Mouse (Mus musculus) monocyte, adult 5-6 weeks (primary cell): Measurements from ENCODE around the gene Mrps26. TPM values are rescaled to one million over a fixed set of nuclear protein-coding genes. Genes with fewer than 3 reads are reported as not detected.
"Not testable (repeated sequence)": the region's sequence is repeated elsewhere in the genome, so short reads cannot be mapped to it uniquely, and the experiment has no call there.

Experiments used
- ATAC-seq: fragments of 153-309, 156-312 bp; replicated peaks from 2 replicates; pipeline ENCODE4 v1.8.0; 2017; ENCODE audit warnings: mild to moderate bottlenecking; ENCODE audit not compliant: low TSS enrichment, insufficient number of reproducible peaks, severe bottlenecking, poor library complexity, low FRiP score
- total RNA-seq: library from RNA; stranded (forward); fragments of 200-1000, 200-491, 200-594 nt; gene quantifications from 3 replicates; pipeline ENCODE4 v1.2.3, GENCODE M21; 2017

The Mrps26 gene
- total RNA-seq, 1 experiment from 2014 or later: 12.2 TPM

DNA sequence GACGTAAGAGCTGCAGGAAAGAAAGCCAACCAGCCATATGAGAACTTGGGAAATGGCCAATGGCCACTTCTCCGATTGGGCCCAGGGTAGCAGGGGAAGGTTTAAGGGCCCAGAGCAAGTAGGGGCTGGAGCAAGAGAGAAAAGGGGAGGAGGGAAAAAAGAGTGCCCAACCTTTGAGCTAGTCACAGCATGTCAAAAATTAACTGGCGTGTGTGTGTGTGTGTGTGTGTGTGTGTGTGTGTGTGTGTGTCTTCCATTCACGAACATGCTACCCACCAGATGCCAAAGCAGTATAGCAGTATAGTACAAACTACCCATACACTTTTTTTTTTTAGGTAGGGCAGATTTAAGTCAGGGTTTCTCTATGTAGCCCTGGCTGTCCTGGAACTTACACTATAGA lies 5.4 kb downstream of the Mrps26 start:
- no peak for ATAC-seq

DNA sequence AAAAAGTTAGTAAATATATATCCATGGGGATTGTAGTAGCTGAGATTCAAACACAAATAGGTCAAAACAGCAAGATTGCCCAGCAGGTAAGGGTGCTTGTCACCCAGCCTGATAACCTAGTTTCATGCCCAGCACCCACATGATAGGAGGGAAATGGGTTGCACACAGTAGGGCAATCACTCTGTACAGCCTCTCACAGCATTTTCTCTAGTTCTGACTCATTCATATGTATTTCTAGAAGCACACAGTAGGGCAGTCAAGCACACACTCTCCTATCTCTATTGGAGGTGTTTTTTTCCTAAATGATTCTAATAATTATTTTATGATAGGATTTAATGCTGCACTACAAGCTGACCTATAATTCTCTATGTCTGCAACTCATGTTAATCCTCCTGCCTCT lies 6.4 kb downstream of the Mrps26 start:
- no peak for ATAC-seq

DNA sequence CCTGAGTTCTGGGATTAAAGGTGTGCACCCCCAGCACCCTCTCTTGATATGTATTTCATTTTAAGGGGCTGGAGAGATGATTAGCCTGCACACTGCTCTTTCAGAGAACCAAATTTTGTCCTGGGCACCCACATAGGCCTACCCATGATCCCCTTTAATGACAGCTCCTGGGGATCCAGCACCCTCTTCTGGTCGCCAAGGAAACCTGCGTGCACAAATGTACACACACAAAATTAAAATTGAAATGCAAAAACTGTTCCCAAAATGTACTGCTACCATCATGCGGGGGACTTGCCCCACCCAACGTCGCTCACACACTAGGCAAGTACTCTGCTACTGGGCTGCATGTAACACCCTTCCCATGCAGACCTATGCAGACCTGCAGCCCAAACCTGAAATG lies 11.4 kb downstream of the Mrps26 start:
- no peak for ATAC-seq

DNA sequence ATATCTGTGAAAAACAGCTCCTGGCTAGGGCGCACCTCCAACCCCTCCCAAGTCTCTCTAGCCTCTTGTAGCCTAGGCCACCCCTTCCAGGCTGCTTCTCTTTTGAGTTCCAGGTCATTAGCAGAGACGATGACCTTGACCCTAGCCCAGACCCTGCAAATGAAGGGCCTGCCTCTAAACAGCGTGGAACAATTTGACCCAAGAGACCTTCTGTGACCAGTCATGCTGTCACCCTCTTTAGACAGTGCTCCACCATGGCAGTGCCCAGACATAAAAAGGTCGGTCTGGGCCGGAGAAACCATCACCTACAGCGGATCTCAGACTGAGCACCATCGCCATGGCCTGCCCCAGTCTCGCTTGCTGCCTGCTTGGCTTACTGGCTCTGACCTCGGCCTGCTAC lies 12.3 kb downstream of the Mrps26 start, which contains the start of gene Oxt:
Gene Oxt, plus strand, starts transcription at position 301 of the 400 bp plus-strand sequence.
- no peak for ATAC-seq

DNA sequence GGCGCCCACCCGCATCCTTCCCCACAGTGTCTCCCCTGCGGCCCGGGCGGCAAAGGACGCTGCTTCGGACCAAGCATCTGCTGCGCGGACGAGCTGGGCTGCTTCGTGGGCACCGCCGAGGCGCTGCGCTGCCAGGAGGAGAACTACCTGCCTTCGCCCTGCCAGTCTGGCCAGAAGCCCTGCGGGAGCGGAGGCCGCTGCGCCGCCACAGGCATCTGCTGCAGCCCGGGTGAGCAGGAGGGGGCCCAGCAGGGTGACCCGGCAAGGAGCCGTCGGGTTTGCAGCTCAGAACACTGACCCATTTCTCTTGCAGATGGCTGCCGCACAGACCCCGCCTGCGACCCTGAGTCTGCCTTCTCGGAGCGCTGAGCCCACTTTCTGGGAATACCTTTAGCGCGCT lies 13.0 kb downstream of the Mrps26 start:
- ATAC-seq: not testable (repeated sequence)

DNA sequence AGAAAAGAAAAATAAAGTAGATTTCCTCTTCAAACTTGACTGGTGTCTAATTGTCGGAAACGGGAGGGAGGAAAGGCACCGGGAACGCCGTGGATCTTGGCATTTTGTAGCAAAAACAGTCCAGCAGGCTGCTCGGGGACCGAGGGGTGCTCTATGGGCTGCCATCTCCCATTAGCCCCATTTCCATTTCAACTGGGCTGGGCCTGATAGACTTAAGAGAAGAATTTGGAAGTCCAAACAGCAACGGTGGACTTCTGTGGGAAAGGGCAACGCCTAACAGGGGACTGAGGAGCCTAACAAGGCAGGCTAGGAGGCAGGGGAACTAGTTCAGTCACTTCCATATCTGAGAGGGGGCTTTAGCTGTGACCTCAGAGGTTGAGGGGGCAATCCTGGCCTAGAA lies 13.5 kb downstream of the Mrps26 start:
- no peak for ATAC-seq

DNA sequence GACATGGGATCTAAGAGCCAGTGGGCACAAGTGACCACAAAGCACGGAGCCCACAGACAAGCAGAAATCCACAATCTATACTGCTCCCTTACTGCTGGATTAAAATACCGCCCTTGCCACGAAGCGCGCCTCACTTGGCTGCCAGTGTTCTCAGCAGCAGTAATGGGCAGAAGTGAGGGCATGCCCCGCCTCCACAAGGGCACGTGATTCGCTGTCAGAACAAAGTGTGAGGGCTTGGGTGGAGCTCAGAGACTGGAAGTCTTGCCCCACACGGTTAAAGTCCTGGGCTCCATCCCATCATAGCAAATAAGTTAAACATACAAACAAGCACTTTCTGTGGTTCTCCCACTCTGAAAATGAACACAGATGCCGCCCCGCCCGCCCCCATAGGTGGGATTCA lies 14.1 kb downstream of the Mrps26 start:
- peak; percentile 67; the same call in 1 of the 2 replicates for ATAC-seq

DNA sequence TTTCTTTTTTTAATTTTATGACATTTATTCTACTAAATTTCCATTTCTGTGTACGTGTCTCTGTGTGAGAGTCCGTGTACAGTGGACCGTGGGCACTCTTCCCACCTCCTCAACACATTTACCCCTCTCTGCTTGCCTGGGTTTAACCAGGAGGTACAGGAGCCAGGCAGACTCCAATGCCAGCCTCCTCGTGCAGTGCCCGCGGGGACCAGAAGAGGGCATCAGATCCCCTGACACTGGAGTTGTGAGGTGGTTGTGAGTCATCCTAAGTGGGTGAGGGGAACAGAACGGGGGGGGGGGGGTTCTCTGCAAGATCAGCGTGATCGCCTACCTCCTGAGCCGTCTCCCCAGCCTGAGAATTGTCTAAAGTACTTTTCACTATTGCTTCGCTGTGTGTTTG lies 14.6 kb downstream of the Mrps26 start:
- peak; percentile 62; the same call in 1 of the 2 replicates for ATAC-seq

DNA sequence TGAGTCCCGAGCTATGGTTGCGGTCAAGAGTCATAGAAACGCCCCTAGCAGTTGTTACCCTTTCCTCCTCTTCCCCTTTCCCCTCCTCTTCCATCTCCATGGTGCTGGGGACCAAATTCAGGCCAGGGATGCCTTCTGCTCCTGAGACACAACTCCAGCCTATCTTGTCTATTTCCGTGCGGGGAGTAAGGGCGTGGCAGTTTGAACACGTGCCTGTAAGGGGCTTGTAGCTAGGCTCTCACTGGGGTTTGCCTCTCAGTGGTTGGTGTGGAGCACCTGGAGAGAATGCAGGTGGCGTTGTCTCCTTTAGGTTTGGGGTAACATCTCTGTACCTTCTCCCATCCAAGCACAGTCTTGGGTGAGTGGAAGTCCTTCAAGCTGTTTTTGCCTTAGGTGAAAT lies 16.2 kb downstream of the Mrps26 start:
- no peak for ATAC-seq

DNA sequence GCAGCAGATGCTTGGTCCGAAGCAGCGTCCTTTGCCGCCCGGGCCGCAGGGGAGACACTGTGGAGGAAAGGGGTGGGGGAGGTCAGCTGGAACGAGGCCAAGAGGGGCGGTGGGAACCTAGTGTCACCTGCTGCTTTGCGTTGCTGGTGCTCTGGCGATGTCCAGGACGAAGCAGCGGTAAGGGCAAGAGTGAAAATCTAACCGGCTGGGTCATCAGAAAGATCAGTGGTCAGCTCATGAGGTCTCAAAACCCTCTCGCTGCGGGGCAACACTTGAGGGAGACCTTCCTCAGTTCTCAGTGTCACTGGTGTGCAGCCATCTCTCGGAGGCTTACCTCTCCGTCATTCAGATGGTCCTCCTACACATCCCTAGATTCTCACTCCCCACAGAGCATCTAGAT lies 17.7 kb downstream of the Mrps26 start:
- no peak for ATAC-seq

DNA sequence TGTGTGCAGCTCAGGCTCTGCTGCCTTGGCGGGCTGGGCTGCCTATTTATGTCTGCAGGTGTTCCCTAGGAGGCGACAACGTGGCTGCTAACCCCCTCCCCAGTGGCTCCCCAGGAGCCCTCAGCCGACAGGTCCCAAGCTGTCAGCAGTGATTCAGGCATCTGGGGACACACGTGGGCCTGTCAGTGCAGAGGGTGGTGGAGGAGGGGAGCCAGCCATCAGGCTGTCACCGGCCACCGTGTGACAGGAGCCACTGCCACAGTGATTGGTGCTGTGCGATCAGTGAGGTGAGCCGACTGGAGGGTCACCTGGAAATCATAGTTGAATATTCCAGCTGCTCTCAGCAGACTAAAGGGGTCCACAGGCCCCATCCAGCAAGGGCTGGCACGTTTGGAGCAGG lies 19.0 kb downstream of the Mrps26 start, which contains the start of gene Avp:
Gene Avp, minus strand, starts transcription at position 3 of the 400 bp plus-strand sequence.
- no peak for ATAC-seq

DNA sequence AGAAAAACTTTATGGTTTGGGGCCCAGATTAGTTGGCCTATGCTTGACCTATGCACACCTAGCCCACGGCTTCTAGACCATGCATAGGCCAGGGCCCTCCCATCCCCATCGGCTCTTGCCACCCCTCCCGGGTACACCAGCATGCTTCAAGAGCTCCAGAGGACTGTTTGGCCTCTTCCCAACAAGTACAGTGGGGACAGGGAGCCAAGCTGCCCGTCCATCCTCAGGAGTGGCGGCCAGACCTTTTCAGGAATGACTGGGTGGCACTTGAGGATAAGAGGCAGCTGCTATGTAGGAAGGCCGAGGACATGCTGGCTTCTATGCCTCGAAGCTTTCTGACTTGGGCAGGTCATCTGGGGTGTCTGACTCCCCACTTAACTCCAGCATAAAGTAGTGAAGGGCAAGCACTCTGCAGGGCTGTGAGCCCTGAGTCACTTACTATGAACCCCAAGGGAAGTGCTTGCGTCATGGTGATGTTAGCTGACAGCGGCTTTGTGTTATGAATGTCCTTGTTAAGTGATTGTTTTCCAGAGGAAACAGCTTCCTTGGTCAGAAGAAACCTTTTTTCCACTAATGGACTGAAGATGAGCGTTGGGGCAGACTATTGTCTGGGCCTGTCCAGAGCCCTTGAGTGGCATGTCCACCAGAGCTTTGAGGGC lies 20.5 kb downstream of the Mrps26 start:
- no peak for ATAC-seq

DNA sequence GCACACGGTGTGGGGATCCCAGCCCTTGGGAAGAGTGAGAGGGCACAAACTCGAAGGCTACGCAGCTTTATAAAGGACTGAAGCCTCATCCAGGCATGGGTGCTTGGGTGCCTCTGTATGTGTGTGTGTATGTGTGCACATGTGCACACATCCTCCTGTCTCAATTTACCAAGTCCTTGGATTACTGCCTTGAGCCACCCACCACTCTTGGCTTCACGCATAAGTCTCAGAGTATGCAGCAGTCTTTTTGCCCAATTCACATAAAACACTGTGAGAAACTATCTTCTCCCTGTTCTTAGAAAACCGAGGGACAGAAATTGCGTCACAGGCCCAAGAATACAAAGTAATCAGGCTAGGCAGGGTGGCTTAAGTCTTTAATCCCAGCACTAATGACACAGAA lies 22.5 kb downstream of the Mrps26 start:
- no peak for ATAC-seq

DNA sequence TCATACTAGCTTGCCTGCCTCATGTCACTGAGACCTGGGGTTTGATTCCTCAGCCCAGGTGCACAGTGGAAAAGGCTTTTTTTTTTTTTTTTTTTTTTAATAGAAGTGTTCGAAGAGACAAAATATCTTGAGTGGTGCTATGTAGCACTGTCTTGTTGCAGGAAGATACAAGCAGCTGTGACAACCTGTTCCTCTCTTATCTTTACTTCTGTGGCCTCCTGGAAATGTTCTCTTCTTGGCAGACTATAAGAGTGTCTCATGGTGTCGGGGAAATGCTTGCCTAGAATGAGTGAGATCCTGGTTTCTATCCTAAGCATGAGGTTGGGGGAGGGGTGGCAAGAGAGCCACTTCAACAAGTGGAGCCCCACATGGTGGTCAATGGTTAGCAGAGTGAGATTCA lies 24.8 kb downstream of the Mrps26 start:
- no peak for ATAC-seq

DNA sequence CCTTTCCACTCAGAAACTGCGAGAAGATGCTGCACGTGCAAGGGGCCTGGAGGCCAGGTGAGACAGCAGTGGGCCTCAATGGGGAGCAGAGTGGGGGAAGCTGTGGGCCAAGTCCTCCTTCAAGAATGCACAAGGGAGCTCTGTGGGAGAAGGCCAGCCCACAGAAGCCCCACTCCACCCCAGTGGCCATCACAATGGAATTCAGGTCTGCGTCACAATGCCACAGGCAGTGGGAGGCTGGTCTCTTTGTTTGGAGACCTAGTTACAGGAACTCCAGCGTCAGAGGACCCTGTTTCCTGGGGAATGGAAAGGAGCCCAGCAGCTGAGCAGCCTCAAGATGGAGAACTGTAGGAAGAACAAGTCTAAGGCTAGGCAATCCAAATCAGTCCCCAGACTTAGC lies 25.6 kb downstream of the Mrps26 start:
- no peak for ATAC-seq

DNA sequence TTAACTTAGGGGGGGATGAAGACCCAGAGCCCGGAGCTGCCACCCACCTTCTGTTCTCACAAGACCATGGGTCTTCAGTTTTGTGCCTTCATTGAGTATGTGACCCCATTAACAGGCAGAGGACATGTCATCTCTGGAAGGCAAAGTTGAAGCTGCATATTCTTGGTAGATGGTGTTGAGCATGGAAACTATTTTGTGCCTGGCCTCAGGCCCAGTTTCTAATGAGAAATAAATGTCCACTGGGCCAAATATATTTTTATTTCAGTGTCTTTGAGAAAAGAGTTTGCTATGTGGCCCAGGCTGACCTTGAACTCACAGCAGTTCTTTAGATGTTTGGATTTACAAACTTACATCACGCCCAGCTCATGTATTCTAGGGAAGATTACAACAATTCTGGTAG lies 26.2 kb downstream of the Mrps26 start:
- no peak for ATAC-seq

DNA sequence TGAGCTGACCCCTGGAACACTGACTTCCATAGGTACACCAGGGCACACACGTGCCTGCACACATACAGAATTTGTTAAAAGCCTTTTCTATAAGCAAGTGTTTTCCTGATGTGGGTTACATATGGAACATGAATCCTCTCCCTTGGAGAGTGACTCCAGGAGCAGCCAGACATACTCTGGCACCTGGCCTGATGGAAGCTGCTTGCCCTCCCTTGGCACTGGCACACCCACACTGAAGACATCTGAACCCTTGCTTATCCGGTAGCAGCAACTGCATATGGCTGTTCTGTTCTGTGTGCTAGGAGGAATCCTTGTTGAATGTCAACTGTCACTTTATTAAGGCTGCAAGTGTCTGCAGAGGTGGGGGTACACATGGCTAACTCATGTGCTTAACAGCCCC lies 27.5 kb downstream of the Mrps26 start:
- ATAC-seq: no peak

DNA sequence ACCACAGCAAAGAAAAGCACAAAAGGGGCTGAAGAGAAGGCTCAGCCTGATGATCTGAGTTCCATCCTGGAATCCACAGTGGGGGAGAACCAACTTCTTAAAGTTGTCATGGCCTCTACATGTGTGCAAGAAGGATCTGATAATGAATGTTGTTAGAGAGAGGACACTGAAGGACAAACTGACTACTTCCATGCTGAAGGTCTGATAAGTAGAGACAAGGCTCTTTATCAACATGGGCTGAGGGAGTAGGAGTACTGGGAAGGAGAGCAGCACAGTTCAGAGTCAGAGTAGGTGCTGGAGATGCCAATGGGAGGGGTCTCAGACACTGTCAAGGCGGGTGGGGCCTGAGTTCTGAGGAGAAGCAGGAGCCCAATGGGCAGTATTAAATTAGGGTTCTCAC lies 32.1 kb downstream of the Mrps26 start:
- no peak for ATAC-seq

DNA sequence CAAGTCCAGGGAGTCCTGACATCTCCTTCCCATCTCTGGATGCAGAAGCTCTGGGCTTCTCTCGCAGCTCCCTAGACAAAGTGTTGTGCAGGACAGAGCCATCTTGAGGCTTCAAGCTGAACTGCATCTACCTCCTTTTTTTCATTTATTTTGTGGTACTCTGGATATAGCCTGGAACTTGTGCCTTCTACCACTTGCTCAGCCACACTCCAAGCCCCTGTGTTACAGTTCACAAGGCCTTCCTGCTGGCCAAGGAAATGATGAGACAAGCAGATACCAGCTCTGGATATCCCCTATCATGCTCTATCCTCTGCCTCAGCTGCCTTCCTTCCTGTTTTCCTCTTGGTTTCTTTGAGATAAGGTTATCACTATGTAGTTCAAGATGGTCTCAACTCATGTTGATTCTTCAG lies 34.1 kb downstream of the Mrps26 start:
- no peak for ATAC-seq

DNA sequence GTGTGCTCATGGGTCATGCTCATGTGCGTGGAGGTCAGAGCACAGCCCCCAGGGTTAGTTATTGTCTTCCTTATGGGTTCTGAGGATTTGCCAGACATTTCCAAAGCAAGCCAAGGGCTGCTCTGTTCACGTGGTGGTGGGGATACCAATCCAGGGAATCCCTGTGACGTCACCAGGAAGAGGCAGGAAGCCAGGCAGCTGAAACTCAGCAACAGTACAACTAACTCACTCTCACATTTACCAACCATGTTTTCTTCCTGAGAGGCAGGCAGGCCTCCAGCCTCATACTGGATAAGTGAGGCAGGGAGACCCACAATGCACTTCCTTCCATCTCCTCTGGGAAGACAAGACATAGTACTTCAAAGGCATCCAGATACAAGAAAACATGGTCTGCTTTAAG lies 34.9 kb downstream of the Mrps26 start:
- ATAC-seq: no peak

DNA sequence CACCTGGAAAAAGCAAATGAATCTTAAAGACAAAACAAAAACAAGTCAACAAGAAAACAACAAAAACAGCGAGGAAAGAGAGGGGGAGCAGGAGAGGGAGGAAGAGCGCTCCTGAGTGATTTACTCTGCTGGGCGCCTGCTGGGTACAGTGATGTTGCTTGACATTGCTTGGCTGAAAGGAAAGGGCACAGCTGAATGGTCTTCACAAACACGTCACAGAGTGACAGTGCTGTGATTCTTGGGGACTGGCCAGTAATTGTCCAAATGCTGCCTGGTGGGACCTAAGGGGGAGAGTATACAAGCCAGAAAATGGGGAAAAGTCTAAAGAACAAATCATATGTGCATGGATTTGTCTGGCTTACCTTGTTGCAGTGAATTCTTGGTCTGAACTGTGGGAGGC lies 38.7 kb downstream of the Mrps26 start:
- ATAC-seq: no peak
